Mouse (Mus musculus) embryonic facial prominence, embryonic 11.5 days (tissue): Measurements from ENCODE around the gene P2rx5. TPM values are rescaled to one million over a fixed set of nuclear protein-coding genes. Genes with fewer than 3 reads are reported as not detected.

Experiments used
- ATAC-seq: fragments of 200-750 bp; cut with Nextera tagmentation; replicated peaks from 2 replicates; pipeline ENCODE4 v1.8.0; 2017; ENCODE audit warnings: low read depth; ENCODE audit not compliant: insufficient number of reproducible peaks, low FRiP score, low TSS enrichment
- DNase-seq: peaks from one replicate; pipeline ENCODE4 v3.0.0-alpha.2; 2015; ENCODE audit warnings: low spot score
- H3K27ac ChIP-seq: fragments of 300-500 bp; sonication (generic); replicated peaks from 2 replicates; pipeline ENCODE4 v1.5.1; 2014; ENCODE audit warnings: mild to moderate bottlenecking, low read depth, low read length, control low read depth
- H3K27me3 ChIP-seq: fragments of 300-500 bp; sonication (generic); 2 replicates; pipeline ENCODE4 v1.6.1; 2014; ENCODE audit warnings: mild to moderate bottlenecking, low read length, moderate library complexity, mixed read lengths; ENCODE audit not compliant: control insufficient read depth, insufficient read depth
- H3K36me3 ChIP-seq: fragments of 300-500 bp; sonication (generic); replicated peaks from 2 replicates; pipeline ENCODE4 v1.6.1; 2014; ENCODE audit warnings: low read depth, mild to moderate bottlenecking, low read length, moderate library complexity, mixed read lengths; ENCODE audit not compliant: control insufficient read depth, insufficient read depth
- H3K4me1 ChIP-seq: fragments of 300-500 bp; sonication (generic); 2 replicates; pipeline ENCODE4 v1.6.1; 2014; ENCODE audit warnings: low read length, mixed read lengths; ENCODE audit not compliant: control insufficient read depth, insufficient read depth
- H3K4me2 ChIP-seq: fragments of 300-500 bp; sonication (generic); 2 replicates; pipeline ENCODE4 v1.6.1; 2014; ENCODE audit warnings: low read depth, mild to moderate bottlenecking, control low read depth, low read length, moderate library complexity
- H3K4me3 ChIP-seq: fragments of 300-500 bp; sonication (generic); 2 replicates; pipeline ENCODE4 v1.5.1; 2014; ENCODE audit warnings: low read depth, low read length, control low read depth
- H3K9ac ChIP-seq: fragments of 300-500 bp; sonication (generic); replicated peaks from 2 replicates; pipeline ENCODE4 v1.6.1; 2014; ENCODE audit warnings: mild to moderate bottlenecking, control low read depth, low read length
- H3K9me3 ChIP-seq: fragments of 300-500 bp; sonication (generic); replicated peaks from 2 replicates; pipeline ENCODE4 v1.6.1; 2016; ENCODE audit warnings: mild to moderate bottlenecking, low read length, inconsistent platforms, mixed read lengths; ENCODE audit not compliant: control insufficient read depth
- WGBS: fragments of 180-500 bp; shearing (Covaris S2); extraction: QIAGEN DNeasy Blood & Tissue Kit; methylation state at CpG from one replicate; pipeline ENCODE4 v1.1.7; 2014; 5-methylcytosine and 5-hydroxymethylcytosine counted together
- polyA plus RNA-seq: library from polyadenylated mRNA; unstranded; fragments of >200 nt; fragmentation: Nextera tagmentation; extraction: Ambion mirVana; gene quantifications from 2 replicates; pipeline ENCODE4 v1.2.1, GENCODE M21; 2014

The P2rx5 gene
- polyA plus RNA-seq, 1 experiment from 2014 or later: 0.14 TPM

GRCm38 (mm10) chr11:73161616-73162015, 1.4 kb downstream of the P2rx5 start:
- 87% methylated on average over 4 of the region's 4 CpGs for WGBS
- no peak for ATAC-seq

GRCm38 (mm10) chr11:73162284-73162683, 2.1 kb downstream of the P2rx5 start:
- Histone ChIP-seq H3K4me1 (no peaks in the 10 kb centered on the region), H3K9me3 (no peaks in the 10 kb centered on the region), H3K9ac (no peak overlapping the region), H3K27me3 (peaks cover 14% of the 10 kb centered on the region), H3K4me3 (no peak overlapping the region), H3K27ac (no peak overlapping the region), H3K36me3 (no peaks in the 10 kb centered on the region), H3K4me2 (no peak overlapping the region)
- DNase-seq (no peak), ATAC-seq (no peak)
- 76% methylated on average over 5 of the region's 5 CpGs for WGBS

More at GRCm38 (mm10) chr11:73161616-73162015, 1.4 kb downstream of the P2rx5 start:
- no peaks in the 10 kb centered on the region for H3K36me3 ChIP-seq
- H3K27ac ChIP-seq: no peak overlapping the region
- no peak overlapping the region for H3K4me2 ChIP-seq
- no peak for DNase-seq
- peaks cover 14% of the 10 kb centered on the region for H3K27me3 ChIP-seq
- no peaks in the 10 kb centered on the region for H3K4me1 ChIP-seq
- H3K4me3 ChIP-seq: no peak overlapping the region
- H3K9me3 ChIP-seq: no peaks in the 10 kb centered on the region
- H3K9ac ChIP-seq: no peak overlapping the region

DNA sequence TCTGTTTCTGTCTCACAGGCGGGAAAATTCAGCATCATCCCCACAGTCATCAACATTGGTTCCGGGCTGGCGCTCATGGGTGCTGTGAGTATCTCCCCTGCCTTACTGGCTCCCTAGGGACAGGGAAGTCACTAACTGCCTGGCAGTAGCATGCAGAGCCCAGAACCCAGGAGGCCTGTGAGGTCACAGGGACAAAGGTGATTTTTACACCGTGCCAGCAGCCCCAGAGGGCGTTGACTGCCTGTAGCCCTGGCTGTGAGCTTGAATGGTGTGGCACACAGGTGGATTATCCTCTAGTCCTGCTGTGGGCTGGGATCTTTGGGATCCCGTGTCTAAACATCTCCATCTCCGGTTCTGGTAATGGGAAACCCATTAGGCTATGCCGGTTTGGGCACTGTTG, 7.8 kb downstream of the P2rx5 start:
- no peak overlapping the region for H3K4me3 ChIP-seq
- H3K9ac ChIP-seq: no peak overlapping the region
- no peaks in the 10 kb centered on the region for H3K27me3 ChIP-seq
- no peak for ATAC-seq
- no peak overlapping the region for H3K27ac ChIP-seq
- H3K36me3 ChIP-seq: no peaks in the 10 kb centered on the region
- WGBS: 84% methylated on average over 8 of the region's 8 CpGs
- no peaks in the 10 kb centered on the region for H3K4me1 ChIP-seq
- no peak for DNase-seq
- H3K9me3 ChIP-seq: no peaks in the 10 kb centered on the region
- H3K4me2 ChIP-seq: no peak overlapping the region

GRCm38 (mm10) chr11:73168576-73168975, 8.4 kb downstream of the P2rx5 start:
- H3K4me1 ChIP-seq: no peaks in the 10 kb centered on the region
- DNase-seq (no peak), ATAC-seq (no peak)
- H3K36me3 ChIP-seq: no peaks in the 10 kb centered on the region
- no peaks in the 10 kb centered on the region for H3K9me3 ChIP-seq
- H3K9ac ChIP-seq: no peak overlapping the region
- no peak overlapping the region for H3K4me3 ChIP-seq
- H3K4me2 ChIP-seq: no peak overlapping the region
- H3K27ac ChIP-seq: no peak overlapping the region
- 87% methylated on average over 6 of the region's 6 CpGs for WGBS
- no peaks in the 10 kb centered on the region for H3K27me3 ChIP-seq

DNA sequence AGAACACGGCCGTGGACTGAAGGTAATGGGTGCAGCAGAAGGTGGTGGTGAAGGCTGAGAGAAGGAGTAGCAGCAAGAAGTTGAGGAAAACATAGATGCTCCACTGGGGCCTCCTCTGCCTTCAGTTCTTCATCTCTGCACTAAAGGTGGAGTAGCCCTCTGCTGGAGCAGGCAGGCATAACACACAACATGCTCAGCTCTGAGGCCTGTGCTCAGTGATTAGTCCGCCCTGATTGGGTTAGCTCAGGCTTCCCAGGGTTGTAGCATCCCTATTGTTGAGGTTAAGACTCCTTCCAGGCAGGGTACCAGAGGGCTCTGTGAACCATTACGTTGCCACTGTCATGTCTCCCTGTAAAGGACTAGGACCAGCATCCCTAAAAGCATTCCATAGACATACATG, 9.0 kb downstream of the P2rx5 start:
- H3K27me3 ChIP-seq: no peaks in the 10 kb centered on the region
- 50% methylated on average over 4 of the region's 4 CpGs for WGBS
- no peak overlapping the region for H3K4me3 ChIP-seq
- H3K9me3 ChIP-seq: no peaks in the 10 kb centered on the region
- peak; percentile 45; the same call in 1 of the 2 replicates for ATAC-seq
- DNase-seq: peak; percentile 71
- H3K4me1 ChIP-seq: no peaks in the 10 kb centered on the region
- no peak overlapping the region for H3K4me2 ChIP-seq
- H3K9ac ChIP-seq: no peak overlapping the region
- no peak overlapping the region for H3K27ac ChIP-seq
- no peaks in the 10 kb centered on the region for H3K36me3 ChIP-seq

- no peak for DNase-seq
- no peak for ATAC-seq
- H3K36me3 ChIP-seq: no peaks in the 10 kb centered on the region; the same call in 1 of the 2 replicates
- H3K4me2 ChIP-seq: no peak overlapping the region
- no peaks in the 10 kb centered on the region for H3K4me1 ChIP-seq
- no peak overlapping the region for H3K9ac ChIP-seq
- H3K27me3 ChIP-seq: no peaks in the 10 kb centered on the region
- H3K27ac ChIP-seq: no peak overlapping the region
- no peak overlapping the region for H3K4me3 ChIP-seq
- no peaks in the 10 kb centered on the region for H3K9me3 ChIP-seq
- WGBS: 68% methylated on average over 5 of the region's 5 CpGs
Observed at GRCm38 (mm10) chr11:73172186-73172585, 12.0 kb downstream of the P2rx5 start.

DNA sequence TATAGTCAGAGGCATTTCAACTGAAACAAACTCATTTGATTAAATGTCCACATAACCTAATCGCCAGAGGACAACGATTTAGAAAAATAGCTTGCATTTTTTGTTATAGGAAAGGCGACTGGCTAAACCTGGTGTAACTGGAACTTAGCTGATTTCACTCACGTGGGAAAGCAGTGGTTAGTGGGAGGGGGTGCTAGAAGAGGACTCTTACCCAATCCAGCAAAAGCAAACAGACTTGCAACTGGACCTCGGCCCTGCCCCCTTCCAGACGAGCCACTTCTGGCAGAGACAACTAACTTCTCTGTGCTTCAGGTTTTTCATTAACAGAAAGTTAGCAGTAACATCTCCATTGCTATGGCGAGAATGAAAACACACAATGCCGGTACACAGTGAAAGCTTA, 15.4 kb downstream of the P2rx5 start:
- DNase-seq (no peak), ATAC-seq (no peak)
- H3K36me3 ChIP-seq: no peaks in the 10 kb centered on the region; the same call in 1 of the 2 replicates
- WGBS: 39% methylated on average over 8 of the region's 8 CpGs
- H3K4me3 ChIP-seq: peak overlapping the region; percentile 85
- no peaks in the 10 kb centered on the region for H3K9me3 ChIP-seq
- H3K4me2 ChIP-seq: peak overlapping the region; percentile 47
- H3K27me3 ChIP-seq: no peaks in the 10 kb centered on the region
- H3K27ac ChIP-seq: no peak overlapping the region
- 0 out of 2 replicates have a peak overlapping the region, but pooled peaks have one; percentile 87 for H3K9ac ChIP-seq
- no peaks in the 10 kb centered on the region for H3K4me1 ChIP-seq

DNA sequence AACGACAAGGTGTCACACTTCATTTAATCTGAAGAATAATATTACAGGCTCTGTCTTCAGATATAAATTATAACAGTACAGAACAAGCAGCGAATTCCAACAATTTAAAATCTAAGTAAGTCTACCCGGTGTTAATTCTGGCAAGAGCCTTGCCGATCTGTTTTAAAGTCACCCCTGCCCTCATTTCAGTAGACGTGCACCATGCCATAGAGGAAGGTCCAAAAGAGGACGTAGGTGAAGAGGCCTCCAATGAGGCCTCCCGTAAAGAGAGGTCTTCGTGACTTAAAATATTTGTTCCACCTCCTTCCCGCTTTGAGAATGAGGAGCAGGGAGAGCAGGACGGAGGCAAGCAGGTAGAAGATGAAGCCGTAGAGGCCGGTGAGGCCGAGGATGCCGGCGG, 16.0 kb downstream of the P2rx5 start:
- no peak for ATAC-seq
- Histone ChIP-seq H3K9me3 (no peaks in the 10 kb centered on the region), H3K4me2 (peak overlapping the region; percentile 47), H3K4me3 (peak overlapping the region; percentile 85), H3K36me3 (no peaks in the 10 kb centered on the region; the same call in 1 of the 2 replicates), H3K27me3 (no peaks in the 10 kb centered on the region), H3K4me1 (no peaks in the 10 kb centered on the region), H3K27ac (peak overlapping the region; percentile 65; the same call in 1 of the 2 replicates), H3K9ac (peak overlapping the region; percentile 87)
- no peak for DNase-seq
- under 1% methylated on average over 15 of the region's 15 CpGs for WGBS
